Mouse (Mus musculus): ENCODE measurements around the gene Suclg1.

Gene Suclg1

DNA sequence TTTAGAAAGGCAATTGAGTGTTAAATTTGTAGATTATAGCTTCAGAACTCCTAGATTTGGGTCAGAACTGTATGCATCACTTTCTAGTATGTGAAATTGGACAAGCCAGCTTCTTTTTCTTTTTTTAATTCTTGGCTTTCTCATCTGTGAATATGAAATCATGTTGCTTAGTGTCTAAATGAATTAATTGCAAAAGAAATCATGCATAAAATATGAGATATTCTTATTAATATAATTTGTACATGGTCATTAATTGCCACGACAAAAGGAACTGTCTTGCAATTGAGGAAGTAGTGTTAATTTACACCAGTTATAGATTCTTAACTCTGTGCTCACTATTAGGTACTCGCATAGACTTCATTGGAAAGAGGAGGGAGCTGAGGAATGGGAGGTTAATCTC lies 74.1 kb downstream of the Suclg1 start:
- DNase-seq (ENCODE audit: low spot score) = no peak

All from testis, postnatal 14 days (tissue).